In the genomic region with DNA sequence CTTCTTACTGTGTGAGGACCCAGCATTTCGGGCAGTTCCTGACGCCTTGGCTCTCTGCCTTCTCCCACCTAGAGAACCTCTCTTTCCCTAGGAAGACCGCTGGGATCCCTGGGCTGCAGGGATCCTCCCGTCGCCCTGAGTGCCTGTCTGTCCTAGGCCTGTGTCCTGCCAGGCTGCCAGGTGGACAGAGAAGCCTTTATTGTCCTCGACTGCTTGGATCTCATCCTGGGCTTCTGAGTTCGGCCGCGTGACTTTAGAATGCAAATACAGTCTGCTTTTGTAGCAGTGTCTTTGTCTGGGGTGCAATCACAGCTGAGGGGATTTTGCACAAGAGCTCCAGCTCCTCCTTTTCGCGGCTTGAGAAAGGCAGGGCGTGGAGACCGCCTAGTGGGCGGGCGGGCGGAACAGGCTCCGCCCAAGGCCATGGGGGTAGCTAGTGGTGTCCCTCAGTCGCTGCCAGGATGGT, we compare ENCODE assay signal across 8 mouse cellular contexts.
DNase-seq lines count a peak whose midpoint lies in the region; ATAC-seq lines count a peak whose summit lies in the region.

No protein-coding gene starts in this region.

- H3K4me2 ChIP-seq in intestine, embryonic 15.5 days (replicated peaks), result peak overlapping the region; percentile 71

- intact Hi-C loops in gastrocnemius, postnatal 14 days (cut with DNase I; ENCODE audit: low total_unique reads), result no loop called here

- no peaks in the 10 kb centered on the region for H3K27me3 ChIP-seq in intestine, embryonic 15.5 days (replicated peaks)

- DNase-seq in adrenal gland, adult (ENCODE audit: inconsistent age in 2 of 2, low spot score in 1 of 2), result peak; percentile 77 to 88
- DNase-seq in gastrocnemius, postnatal 14 days, result peak; percentile 47
- DNase-seq in left cerebral cortex, adult 8-10 months (ENCODE audit: low spot score in 2 of 2), result peak; percentile 21 to 33
- peak; percentile 72 for DNase-seq in lung, postnatal 36 days
- peak; percentile 32 for DNase-seq in right cerebral cortex, postnatal 14 days
- DNase-seq in MN1 (ENCODE audit: low spot score), result no peak

- WGBS in intestine, embryonic 15.5 days, result 4% methylated on average over 18 of the region's 18 CpGs

- peak overlapping the region; percentile 31 for H3K4me3 ChIP-seq in intestine, embryonic 15.5 days (replicated peaks)

- H3K9me3 ChIP-seq in intestine, embryonic 15.5 days, result no peaks in the 10 kb centered on the region

- no peaks in the 10 kb centered on the region for H3K36me3 ChIP-seq in intestine, embryonic 15.5 days

- peaks cover 11% of the 10 kb centered on the region; the same call in 1 of the 2 replicates for H3K4me1 ChIP-seq in intestine, embryonic 15.5 days (replicated peaks)

- H3K9ac ChIP-seq in intestine, embryonic 15.5 days, result peak overlapping the region; percentile 50

- peak; percentile 86 for ATAC-seq in common myeloid progenitor, adult 5-6 weeks (replicated peaks; ENCODE audit: low read depth, poor library complexity, severe bottlenecking)
- peak; percentile 90 for ATAC-seq in intestine, embryonic 15.5 days

- H3K27ac ChIP-seq in intestine, embryonic 15.5 days, result no peak overlapping the region
